9 mouse cellular contexts compared by ENCODE assay signal in the genomic region with DNA sequence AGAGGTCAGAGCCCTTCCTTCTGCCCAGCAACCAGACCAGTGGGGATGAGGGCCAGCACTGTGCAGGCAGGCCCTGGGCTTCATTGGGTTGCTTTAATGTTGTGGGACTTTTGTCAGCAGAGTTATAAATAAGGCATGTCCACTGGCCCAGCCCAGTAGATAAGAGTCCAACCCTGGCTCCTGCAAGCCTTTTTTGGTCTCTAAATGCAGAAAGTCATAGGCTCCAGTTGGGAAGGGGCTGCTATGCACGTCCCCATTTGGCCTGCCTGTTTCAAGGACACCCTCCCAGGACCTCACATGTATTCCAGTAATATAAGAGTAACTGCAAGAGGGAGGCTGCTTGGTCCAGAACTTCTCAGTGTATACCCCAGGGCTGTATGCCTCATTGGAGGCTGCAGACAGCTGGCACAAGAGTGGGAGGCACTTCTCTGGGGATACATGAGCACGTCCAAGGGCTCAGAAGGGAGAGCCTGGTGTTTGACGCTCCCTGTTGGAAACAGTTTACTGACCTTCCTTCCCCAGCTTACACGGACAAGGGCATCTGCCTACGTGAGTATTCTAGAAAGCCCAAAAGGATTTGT. TPM values are rescaled to one million over a fixed set of nuclear protein-coding genes. Genes with fewer than 3 reads are reported as not detected.
DNase-seq lines count a peak whose midpoint lies in the region; ATAC-seq and TF ChIP-seq lines count a peak whose summit lies in the region.
"Had no signal": no experiment of that assay in that cellular context is flagged by ENCODE, and none has a peak within 500 bp of the region (broad histone marks: within the 10 kb centered on the region; RNA-seq: fewer than 3 reads in every experiment).

A gene (minus strand): TSS at position 324 of the 581 bp plus-strand sequence.

- H3K9me3 ChIP-seq in ES-E14 (ENCODE audit: control insufficient read depth, insufficient read depth, low read depth, low read length): no peaks in the 10 kb centered on the region
- H3K9me3 ChIP-seq in heart, embryonic 11.5 days (replicated peaks; ENCODE audit: control insufficient read depth, low read length): no peaks in the 10 kb centered on the region
- H3K9me3 ChIP-seq in liver, embryonic 12.5 days (replicated peaks): no peaks in the 10 kb centered on the region

- ATAC-seq in frontal cortex, adult (ENCODE audit: low TSS enrichment): no peak
- ATAC-seq in heart, embryonic 11.5 days (replicated peaks; ENCODE audit: insufficient number of reproducible peaks, low FRiP score, low TSS enrichment): 0 out of 2 replicates have a peak, but pooled peaks have one; percentile 46
- ATAC-seq in liver, embryonic 12.5 days: no peak

- no peak for DNase-seq in frontal cortex, adult 2 months (ENCODE audit: extremely low spot score in 1 of 2, low spot score in 1 of 2)
- DNase-seq in ES-E14 (ENCODE audit: low read depth, low spot score): no peak
- no peak for DNase-seq in layer of hippocampus, postnatal 36 days
- DNase-seq in retina, embryonic 14.5 days (ENCODE audit: low spot score): no peak
- DNase-seq in cerebellum, postnatal 14 days: no peak

- no peak within 1 kb of the TSS for H3K27ac ChIP-seq in ES-E14 (ENCODE audit: insufficient read depth, low read depth, low read length, poor library complexity, severe bottlenecking)
- peak within 1 kb of the TSS; percentile 57 for H3K27ac ChIP-seq in heart, embryonic 11.5 days (ENCODE audit: low read depth, low read length)
- no peak within 1 kb of the TSS for H3K27ac ChIP-seq in liver, embryonic 12.5 days

- H3K4me3 ChIP-seq in ES-E14 (ENCODE audit: insufficient read depth in 1 of 2, low read depth in 1 of 2, low read length in 2 of 2, poor library complexity in 1 of 2, severe bottlenecking in 1 of 2): no peak within 1 kb of the TSS
- peak within 1 kb of the TSS; percentile 16 for H3K4me3 ChIP-seq in heart, embryonic 11.5 days (ENCODE audit: low read depth, low read length)
- no peak within 1 kb of the TSS for H3K4me3 ChIP-seq in liver, embryonic 12.5 days
- H3K4me3 ChIP-seq: erythroblast, embryonic 14.5 days had no signal

- no peaks in the 10 kb centered on the region for H3K36me3 ChIP-seq in ES-E14 (ENCODE audit: control insufficient read depth, insufficient read depth, low read length, poor library complexity, severe bottlenecking)
- no peaks in the 10 kb centered on the region for H3K36me3 ChIP-seq in heart, embryonic 11.5 days (ENCODE audit: control insufficient read depth, insufficient read depth, low read length)
- H3K36me3 ChIP-seq in liver, embryonic 12.5 days: no peaks in the 10 kb centered on the region

- in situ Hi-C loops in ES-E14 (cut with MboI; ENCODE audit: low sequenced_read_pairs in 2 of 2, unreplicated experiment in 2 of 2): no loop called here

- no peaks in the 10 kb centered on the region for H3K4me1 ChIP-seq in ES-E14 (ENCODE audit: control insufficient read depth in 2 of 2, insufficient read depth in 2 of 2, low read length in 2 of 2, poor library complexity in 1 of 2)
- H3K4me1 ChIP-seq in heart, embryonic 11.5 days (ENCODE audit: control insufficient read depth, insufficient read depth, low read length): peaks cover 14% of the 10 kb centered on the region
- H3K4me1 ChIP-seq in liver, embryonic 12.5 days: no peaks in the 10 kb centered on the region

- peak within 1 kb of the TSS; percentile 39 for H3K4me2 ChIP-seq in heart, embryonic 11.5 days
- H3K4me2 ChIP-seq in liver, embryonic 12.5 days: no peak within 1 kb of the TSS

- WGBS in heart, embryonic 11.5 days (ENCODE audit: insufficient replicate concordance): 46% methylated on average over 5 of the region's 5 CpGs
- 51% methylated on average over 5 of the region's 5 CpGs for WGBS in liver, embryonic 12.5 days (ENCODE audit: insufficient replicate concordance)

- H3K9ac ChIP-seq in ES-E14 (ENCODE audit: insufficient read depth, low read depth, low read length, poor library complexity, severe bottlenecking): no peak within 1 kb of the TSS
- peak within 1 kb of the TSS; percentile 10; the same call in 1 of the 2 replicates for H3K9ac ChIP-seq in heart, embryonic 11.5 days (ENCODE audit: low read depth, low read length)
- no peak within 1 kb of the TSS for H3K9ac ChIP-seq in liver, embryonic 12.5 days

- H3K27me3 ChIP-seq in heart, embryonic 11.5 days (ENCODE audit: control insufficient read depth, insufficient read depth, low read length): no peaks in the 10 kb centered on the region
- H3K27me3 ChIP-seq in liver, embryonic 12.5 days (replicated peaks): no peaks in the 10 kb centered on the region

TF ChIP-seq in ES-E14, 5 proteins besides CTCF, POLR2A, EP300 and RAD21:
- no peak for TF ChIP-seq CHD2 (IDR thresholded peaks at IDR 0.05; ENCODE audit: low read depth, low read length)
- no peak for TF ChIP-seq ZC3H11A (IDR thresholded peaks at IDR 0.05; ENCODE audit: borderline replicate concordance, low read depth, low read length)
- no peak for TF ChIP-seq HCFC1 (IDR thresholded peaks at IDR 0.05; ENCODE audit: borderline replicate concordance, insufficient read depth, low read length)
- no peak for TF ChIP-seq MAFK (IDR thresholded peaks at IDR 0.05; ENCODE audit: insufficient read depth, low read depth, low read length)
- TF ChIP-seq ZNF384 (IDR thresholded peaks at IDR 0.05; ENCODE audit: low read depth, low read length): no peak

RNA-seq across cellular contexts. Expression of the gene that starts here (rescaled TPM):
- polyA plus RNA-seq in frontal cortex, adult 2 months (2012; rRNA removed): 73.6 and 80.4 TPM in 2 replicates
- 11.4 and 27.4 TPM in 2 replicates for total RNA-seq in ES-E14 (2012; rRNA removed)
- 181 and 186 TPM in 2 replicates for polyA plus RNA-seq in heart, embryonic 11.5 days (2014; fragmentation: Nextera tagmentation; extraction: Ambion mirVana)
- total RNA-seq in layer of hippocampus, postnatal 36 days (2021): 10 to 100 TPM; 32.0 to 32.6 TPM
- polyA plus RNA-seq in liver, embryonic 12.5 days (2016; fragmentation: Nextera tagmentation; extraction: Ambion mirVana): 5.6 and 6.0 TPM in 2 replicates
- polyA plus RNA-seq: erythroblast, embryonic 14.5 days had no signal

Comparison
In these comparisons a context has a peak if more than half of its experiments do, and no peak if none do; other contexts are left out.
1. RNA of the gene that starts here (polyA plus RNA-seq): 181 to 186 TPM in heart, embryonic 11.5 days and 73.6 to 80.4 TPM in frontal cortex, adult 2 months; 5.6 to 6.0 TPM in liver, embryonic 12.5 days; every median in the first group is over 10 times any median in the second.